Mouse (Mus musculus): ENCODE measurements around the gene Fgfr2. TPM values are rescaled to one million over a fixed set of nuclear protein-coding genes. Genes with fewer than 3 reads are reported as not detected.
"Not testable (repeated sequence)": the region's sequence is repeated elsewhere in the genome, so short reads cannot be mapped to it uniquely, and the experiment has no call there.

Gene Fgfr2
- polyA plus RNA-seq, 1 experiment from 2014 or later: 11.2 TPM

GRCm38 (mm10) chr7:131075956-131076355, 2047.2 kb downstream of the Fgfr2 start:
- H3K27me3 ChIP-seq (ENCODE audit: insufficient read depth, low read length): no peaks in the 10 kb centered on the region
- 3% methylated on average over 1 of the region's 1 CpGs for WGBS (ENCODE audit: insufficient replicate concordance)
- no peak overlapping the region for H3K4me3 ChIP-seq (ENCODE audit: low read depth, low read length)
- no peak for DNase-seq
- no peaks in the 10 kb centered on the region for H3K9me3 ChIP-seq (ENCODE audit: low read length)
- TF ChIP-seq CTCF (IDR thresholded peaks at IDR 0.05; ENCODE audit: low read depth): peak; percentile 48
- TF ChIP-seq EP300 (IDR thresholded peaks at IDR 0.05; ENCODE audit: low read depth): no peak
- no peak overlapping the region for H3K9ac ChIP-seq (replicated peaks)
- ATAC-seq: no peak
- H3K4me2 ChIP-seq (ENCODE audit: low read depth, low read length): no peak overlapping the region
- no peak overlapping the region for H3K27ac ChIP-seq (ENCODE audit: low read depth)
- H3K4me1 ChIP-seq (ENCODE audit: insufficient read depth): no peaks in the 10 kb centered on the region
- H3K36me3 ChIP-seq (replicated peaks; ENCODE audit: insufficient read depth, low read length): no peaks in the 10 kb centered on the region

- not testable (repeated sequence) for ATAC-seq
Observed at GRCm38 (mm10) chr7:131074098-131074497, 2049.1 kb downstream of the Fgfr2 start.

GRCm38 (mm10) chr7:131073476-131073875, 2049.7 kb downstream of the Fgfr2 start:
- H3K4me1 ChIP-seq (ENCODE audit: insufficient read depth); H3K27ac ChIP-seq (ENCODE audit: low read depth); H3K9ac ChIP-seq (replicated peaks); H3K9me3 ChIP-seq (ENCODE audit: low read length); ATAC-seq; H3K27me3 ChIP-seq (ENCODE audit: insufficient read depth, low read length); DNase-seq; H3K36me3 ChIP-seq (replicated peaks; ENCODE audit: insufficient read depth, low read length); H3K4me2 ChIP-seq (ENCODE audit: low read depth, low read length); H3K4me3 ChIP-seq (ENCODE audit: low read depth, low read length): not testable (repeated sequence)
- 78% methylated on average over 3 of the region's 3 CpGs for WGBS (ENCODE audit: insufficient replicate concordance)

More at GRCm38 (mm10) chr7:131074098-131074497, 2049.1 kb downstream of the Fgfr2 start:
- H3K4me3 ChIP-seq (ENCODE audit: low read depth, low read length); H3K4me2 ChIP-seq (ENCODE audit: low read depth, low read length); H3K4me1 ChIP-seq (ENCODE audit: insufficient read depth); H3K9ac ChIP-seq (replicated peaks); H3K36me3 ChIP-seq (replicated peaks; ENCODE audit: insufficient read depth, low read length); H3K27me3 ChIP-seq (ENCODE audit: insufficient read depth, low read length); H3K27ac ChIP-seq (ENCODE audit: low read depth); H3K9me3 ChIP-seq (ENCODE audit: low read length); DNase-seq: not testable (repeated sequence)
- WGBS (ENCODE audit: insufficient replicate concordance): 58% methylated on average over 6 of the region's 6 CpGs

GRCm38 (mm10) chr7:131068191-131068590, 2055.0 kb downstream of the Fgfr2 start:
- not testable (repeated sequence) for H3K27ac ChIP-seq (ENCODE audit: low read depth); H3K4me2 ChIP-seq (ENCODE audit: low read depth, low read length); H3K36me3 ChIP-seq (replicated peaks; ENCODE audit: insufficient read depth, low read length); H3K9ac ChIP-seq (replicated peaks); ATAC-seq; H3K4me1 ChIP-seq (ENCODE audit: insufficient read depth); H3K4me3 ChIP-seq (ENCODE audit: low read depth, low read length); H3K9me3 ChIP-seq (ENCODE audit: low read length); H3K27me3 ChIP-seq (ENCODE audit: insufficient read depth, low read length); DNase-seq
- WGBS (ENCODE audit: insufficient replicate concordance): 8% methylated on average over 1 of the region's 1 CpGs
- TF ChIP-seq CTCF (IDR thresholded peaks at IDR 0.05; ENCODE audit: low read depth): peak; percentile 48

GRCm38 (mm10) chr7:131062541-131062940, 2060.6 kb downstream of the Fgfr2 start:
- TF ChIP-seq CTCF (IDR thresholded peaks at IDR 0.05; ENCODE audit: low read depth) (peak; percentile 22; the same call in 1 of the 2 replicates), EP300 (IDR thresholded peaks at IDR 0.05; ENCODE audit: low read depth) (no peak)
- Histone ChIP-seq H3K36me3 (replicated peaks; ENCODE audit: insufficient read depth, low read length) (no peaks in the 10 kb centered on the region), H3K4me2 (ENCODE audit: low read depth, low read length) (no peak overlapping the region), H3K9ac (replicated peaks) (no peak overlapping the region), H3K4me3 (ENCODE audit: low read depth, low read length) (no peak overlapping the region), H3K27me3 (ENCODE audit: insufficient read depth, low read length) (no peaks in the 10 kb centered on the region), H3K9me3 (ENCODE audit: low read length) (no peaks in the 10 kb centered on the region), H3K27ac (ENCODE audit: low read depth) (no peak overlapping the region), H3K4me1 (ENCODE audit: insufficient read depth) (no peaks in the 10 kb centered on the region)
- no peak for ATAC-seq
- no peak for DNase-seq
- 65% methylated on average over 2 of the region's 2 CpGs for WGBS (ENCODE audit: insufficient replicate concordance)

- not testable (repeated sequence) for H3K4me3 ChIP-seq (ENCODE audit: low read depth, low read length); H3K27me3 ChIP-seq (ENCODE audit: insufficient read depth, low read length); H3K9me3 ChIP-seq (ENCODE audit: low read length); H3K9ac ChIP-seq (replicated peaks); H3K36me3 ChIP-seq (replicated peaks; ENCODE audit: insufficient read depth, low read length); H3K27ac ChIP-seq (ENCODE audit: low read depth); H3K4me1 ChIP-seq (ENCODE audit: insufficient read depth); H3K4me2 ChIP-seq (ENCODE audit: low read depth, low read length); DNase-seq; ATAC-seq
- peak; percentile 38 for TF ChIP-seq CTCF (IDR thresholded peaks at IDR 0.05; ENCODE audit: low read depth)
- WGBS (ENCODE audit: insufficient replicate concordance): 46% methylated on average over 2 of the region's 2 CpGs
Observed at GRCm38 (mm10) chr7:131059808-131060207, 2063.3 kb downstream of the Fgfr2 start.

GRCm38 (mm10) chr7:131057918-131058317, 2065.2 kb downstream of the Fgfr2 start:
- not testable (repeated sequence) for H3K4me2 ChIP-seq (ENCODE audit: low read depth, low read length); H3K4me1 ChIP-seq (ENCODE audit: insufficient read depth); H3K36me3 ChIP-seq (replicated peaks; ENCODE audit: insufficient read depth, low read length); H3K9ac ChIP-seq (replicated peaks); DNase-seq; ATAC-seq; H3K4me3 ChIP-seq (ENCODE audit: low read depth, low read length); H3K27ac ChIP-seq (ENCODE audit: low read depth); H3K27me3 ChIP-seq (ENCODE audit: insufficient read depth, low read length); H3K9me3 ChIP-seq (ENCODE audit: low read length)
- WGBS (ENCODE audit: insufficient replicate concordance): 63% methylated on average over 9 of the region's 9 CpGs

Data from liver, postnatal 0 days (tissue).